In the genomic region with DNA sequence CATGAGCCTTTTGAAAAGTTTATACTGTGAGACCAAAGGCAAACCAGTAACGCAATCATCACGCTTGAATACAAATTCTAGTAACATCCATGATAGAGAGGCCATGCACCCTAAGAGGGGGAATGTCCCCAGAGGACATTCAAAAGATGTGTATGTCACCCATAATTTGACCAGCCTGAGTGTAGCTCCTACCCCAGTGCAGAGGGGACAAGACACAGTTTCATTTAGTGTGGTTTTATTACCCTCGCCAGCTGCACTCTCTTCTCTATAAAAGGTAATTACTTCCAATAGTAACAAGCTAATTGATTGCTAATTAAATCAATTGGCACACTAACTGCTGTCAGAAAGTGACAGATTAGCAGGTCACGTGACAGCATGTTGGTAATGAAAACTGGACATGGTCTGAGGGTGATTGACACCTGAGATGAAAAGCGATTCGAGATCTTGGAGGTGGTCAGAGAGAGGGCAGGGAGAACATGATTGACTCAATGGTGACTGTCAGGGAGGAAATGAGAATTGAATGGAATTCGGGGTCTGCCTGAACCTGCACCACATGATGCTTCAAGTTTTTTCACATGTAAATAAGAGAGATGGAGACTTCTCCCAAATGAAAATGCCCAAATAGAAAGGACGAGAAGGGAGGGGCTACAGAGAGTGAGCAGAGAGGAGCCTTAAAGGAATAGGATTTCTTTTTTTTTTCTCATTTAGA, we compare ENCODE assay signal across 20 mouse cellular contexts.
DNase-seq lines count a peak whose midpoint lies in the region; ATAC-seq lines count a peak whose summit lies in the region.
"Had no signal": no experiment of that assay in that cellular context is flagged by ENCODE, and none has a peak within 500 bp of the region (broad histone marks: within the 10 kb centered on the region; RNA-seq: fewer than 3 reads in every experiment).

No protein-coding gene starts in this region.

- no peaks in the 10 kb centered on the region for H3K9me3 ChIP-seq in midbrain, embryonic 11.5 days (ENCODE audit: control insufficient read depth, low read length)
- H3K9me3 ChIP-seq in midbrain, embryonic 15.5 days = no peaks in the 10 kb centered on the region
- H3K9me3 ChIP-seq in hindbrain, embryonic 12.5 days (replicated peaks) = 0 out of 2 replicates have a peak, but pooled peaks cover 4% of the 10 kb centered on the region
- no peaks in the 10 kb centered on the region for H3K9me3 ChIP-seq in neural tube, embryonic 15.5 days (replicated peaks)
- H3K9me3 ChIP-seq: kidney, embryonic 15.5 days; liver, embryonic 13.5 days had no signal

- WGBS in midbrain, embryonic 11.5 days = 47% methylated on average over 8 of the region's 8 CpGs
- 43% methylated on average over 8 of the region's 8 CpGs for WGBS in midbrain, embryonic 15.5 days
- WGBS in hindbrain, embryonic 12.5 days = 30% methylated on average over 8 of the region's 8 CpGs
- 11% methylated on average over 8 of the region's 8 CpGs for WGBS in neural tube, embryonic 15.5 days

- peak; percentile 54 for ATAC-seq in midbrain, embryonic 11.5 days (ENCODE audit: low FRiP score)
- ATAC-seq in midbrain, embryonic 15.5 days (replicated peaks) = no peak
- ATAC-seq in hindbrain, embryonic 12.5 days (ENCODE audit: low FRiP score) = peak; percentile 75
- ATAC-seq in neural tube, embryonic 15.5 days (ENCODE audit: low FRiP score) = peak; percentile 35; the same call in 1 of the 2 replicates
- ATAC-seq: intestine, postnatal 0 days had no signal

- no peaks in the 10 kb centered on the region for H3K27me3 ChIP-seq in midbrain, embryonic 11.5 days (ENCODE audit: control insufficient read depth, insufficient read depth, low read length)
- no peaks in the 10 kb centered on the region for H3K27me3 ChIP-seq in midbrain, embryonic 15.5 days (replicated peaks)
- no peaks in the 10 kb centered on the region; the same call in 1 of the 2 replicates for H3K27me3 ChIP-seq in hindbrain, embryonic 12.5 days
- H3K27me3 ChIP-seq in neural tube, embryonic 15.5 days (replicated peaks) = no peaks in the 10 kb centered on the region
- H3K27me3 ChIP-seq: kidney, embryonic 15.5 days; limb, embryonic 13.5 days; liver, embryonic 13.5 days had no signal

- H3K9ac ChIP-seq in midbrain, embryonic 11.5 days (ENCODE audit: low read length) = no peak overlapping the region
- H3K9ac ChIP-seq in midbrain, embryonic 15.5 days = no peak overlapping the region
- H3K9ac ChIP-seq in hindbrain, embryonic 12.5 days = no peak overlapping the region
- H3K9ac ChIP-seq in neural tube, embryonic 15.5 days (replicated peaks) = no peak overlapping the region
- H3K9ac ChIP-seq: kidney, embryonic 15.5 days; limb, embryonic 13.5 days; liver, embryonic 13.5 days; lung, embryonic 14.5 days had no signal

- no peak for DNase-seq in midbrain, embryonic 11.5 days (ENCODE audit: low spot score, missing footprints)
- DNase-seq in embryo, embryonic 10.5 days (ENCODE audit: low spot score) = peak; percentile 28
- DNase-seq in frontal cortex, postnatal 10 days (ENCODE audit: low spot score in 2 of 2) = no peak
- no peak for DNase-seq in heart, postnatal 10 days
- DNase-seq: adrenal gland, adult 2 months; B cell, adult 2 months; cerebellum, adult 9-10 months; heart, adult 2 months; kidney, postnatal 4 days; liver, embryonic 13.5 days; lung, embryonic 14.5 days; lung, postnatal 36 days; retina, postnatal 1 day had no signal

- no peak overlapping the region for H3K4me3 ChIP-seq in midbrain, embryonic 11.5 days (ENCODE audit: low read depth, low read length)
- H3K4me3 ChIP-seq in midbrain, embryonic 15.5 days = no peak overlapping the region
- no peak overlapping the region for H3K4me3 ChIP-seq in hindbrain, embryonic 12.5 days
- H3K4me3 ChIP-seq in neural tube, embryonic 15.5 days (replicated peaks) = no peak overlapping the region
- H3K4me3 ChIP-seq: heart, adult 2 months; kidney, embryonic 15.5 days; limb, embryonic 13.5 days; liver, embryonic 13.5 days had no signal

- H3K36me3 ChIP-seq in midbrain, embryonic 11.5 days (ENCODE audit: control insufficient read depth, insufficient read depth, low read length) = no peaks in the 10 kb centered on the region
- H3K36me3 ChIP-seq in midbrain, embryonic 15.5 days (replicated peaks) = no peaks in the 10 kb centered on the region
- H3K36me3 ChIP-seq in hindbrain, embryonic 12.5 days = no peaks in the 10 kb centered on the region
- no peaks in the 10 kb centered on the region for H3K36me3 ChIP-seq in neural tube, embryonic 15.5 days
- H3K36me3 ChIP-seq: kidney, embryonic 15.5 days; limb, embryonic 13.5 days; liver, embryonic 13.5 days had no signal

- intact Hi-C loops in heart, postnatal 10 days (cut with DNase I) = no loop called here

- H3K4me2 ChIP-seq in midbrain, embryonic 11.5 days = no peak overlapping the region
- H3K4me2 ChIP-seq in midbrain, embryonic 15.5 days = no peak overlapping the region
- H3K4me2 ChIP-seq in hindbrain, embryonic 12.5 days (replicated peaks) = no peak overlapping the region
- no peak overlapping the region for H3K4me2 ChIP-seq in neural tube, embryonic 15.5 days
- H3K4me2 ChIP-seq: kidney, embryonic 15.5 days; limb, embryonic 13.5 days; liver, embryonic 13.5 days; lung, embryonic 14.5 days had no signal

- H3K27ac ChIP-seq in midbrain, embryonic 11.5 days (ENCODE audit: low read depth, low read length) = no peak overlapping the region
- H3K27ac ChIP-seq in midbrain, embryonic 15.5 days = no peak overlapping the region
- H3K27ac ChIP-seq in hindbrain, embryonic 12.5 days = no peak overlapping the region
- no peak overlapping the region for H3K27ac ChIP-seq in neural tube, embryonic 15.5 days (replicated peaks)
- H3K27ac ChIP-seq: heart, adult 2 months; kidney, embryonic 15.5 days; limb, embryonic 13.5 days; liver, embryonic 13.5 days; stomach, postnatal 0 days had no signal

- no peaks in the 10 kb centered on the region for H3K4me1 ChIP-seq in midbrain, embryonic 11.5 days (ENCODE audit: control insufficient read depth, insufficient read depth, low read length)
- 0 out of 2 replicates have a peak, but pooled peaks cover 4% of the 10 kb centered on the region for H3K4me1 ChIP-seq in midbrain, embryonic 15.5 days
- peaks cover 9% of the 10 kb centered on the region for H3K4me1 ChIP-seq in hindbrain, embryonic 12.5 days
- H3K4me1 ChIP-seq in neural tube, embryonic 15.5 days = peaks cover 9% of the 10 kb centered on the region
- H3K4me1 ChIP-seq: kidney, embryonic 15.5 days; limb, embryonic 13.5 days; liver, embryonic 13.5 days had no signal
